ENCODE assay signal across 8 mouse cellular contexts in the genomic region with DNA sequence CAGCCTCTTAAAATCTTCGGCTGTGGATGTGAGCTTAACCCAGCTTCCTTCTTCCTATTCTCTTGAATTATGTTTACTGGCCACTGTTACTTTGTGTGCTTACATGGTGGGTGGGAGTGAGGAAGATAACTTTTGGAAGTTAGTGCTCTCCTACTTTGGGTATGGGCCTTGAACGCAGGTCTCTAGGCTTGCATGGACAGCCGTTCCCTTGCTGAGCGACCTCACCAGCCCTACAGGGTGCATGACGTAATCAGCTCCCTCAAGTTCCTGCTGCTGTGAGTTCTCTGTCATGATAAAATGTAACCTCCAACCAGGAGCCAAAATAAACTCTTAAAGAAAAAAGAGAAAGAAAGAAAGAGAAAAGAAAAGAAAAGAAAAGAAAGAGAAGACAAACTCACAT. TPM values are rescaled to one million over a fixed set of nuclear protein-coding genes. Genes with fewer than 3 reads are reported as not detected.
A peak's percentile ranks its signal among the peaks of the same experiment; 100 is the strongest.
DNase-seq lines count a peak whose midpoint lies in the region; ATAC-seq lines count a peak whose summit lies in the region.

No protein-coding gene starts in this region.

- H3K4me3 ChIP-seq in lung, embryonic 16.5 days (ENCODE audit: low read length), result no peak overlapping the region
- no peak overlapping the region for H3K4me3 ChIP-seq in intestine, embryonic 14.5 days (ENCODE audit: low read depth, low read length)
- no peak overlapping the region for H3K4me3 ChIP-seq in neural tube, embryonic 13.5 days

- no peaks in the 10 kb centered on the region for H3K27me3 ChIP-seq in lung, embryonic 16.5 days (ENCODE audit: control insufficient read depth, insufficient read depth, low read depth, low read length)
- H3K27me3 ChIP-seq in intestine, embryonic 14.5 days (replicated peaks; ENCODE audit: control insufficient read depth, insufficient read depth, low read length), result no peaks in the 10 kb centered on the region
- 0 out of 2 replicates have a peak, but pooled peaks cover 3% of the 10 kb centered on the region for H3K27me3 ChIP-seq in neural tube, embryonic 13.5 days

- 52% methylated on average over 5 of the region's 5 CpGs for WGBS in lung, embryonic 16.5 days
- 62% methylated on average over 5 of the region's 5 CpGs for WGBS in intestine, embryonic 14.5 days
- WGBS in neural tube, embryonic 13.5 days, result 65% methylated on average over 5 of the region's 5 CpGs

- peak overlapping the region; percentile 40 for H3K4me2 ChIP-seq in lung, embryonic 16.5 days (ENCODE audit: low read depth, low read length)
- peak overlapping the region; percentile 42; the same call in 1 of the 2 replicates for H3K4me2 ChIP-seq in intestine, embryonic 14.5 days (ENCODE audit: low read length)
- peak overlapping the region; percentile 42 for H3K4me2 ChIP-seq in neural tube, embryonic 13.5 days

- H3K4me1 ChIP-seq in lung, embryonic 16.5 days (replicated peaks; ENCODE audit: control insufficient read depth, insufficient read depth, low read length), result peaks cover 25% of the 10 kb centered on the region
- H3K4me1 ChIP-seq in intestine, embryonic 14.5 days (replicated peaks; ENCODE audit: control insufficient read depth, insufficient read depth, low read length), result peaks cover 17% of the 10 kb centered on the region
- H3K4me1 ChIP-seq in neural tube, embryonic 13.5 days (replicated peaks), result peaks cover 32% of the 10 kb centered on the region

- H3K9me3 ChIP-seq in lung, embryonic 16.5 days (ENCODE audit: control insufficient read depth, low read length), result no peaks in the 10 kb centered on the region
- no peaks in the 10 kb centered on the region for H3K9me3 ChIP-seq in intestine, embryonic 14.5 days (ENCODE audit: control insufficient read depth, low read length)
- H3K9me3 ChIP-seq in neural tube, embryonic 13.5 days, result no peaks in the 10 kb centered on the region

- DNase-seq in CD4-positive, CD25-positive, alpha-beta regulatory T cell, adult 2 months (ENCODE audit: low read depth, low spot score), result peak; percentile 10
- DNase-seq in lung, postnatal 4 days, result no peak
- DNase-seq in intestine, embryonic 14.5 days (ENCODE audit: low spot score), result no peak
- DNase-seq in urinary bladder, postnatal 4 days (ENCODE audit: low spot score in 2 of 2), result no peak
- DNase-seq in frontal cortex, postnatal 14 days (ENCODE audit: low spot score in 2 of 2), result no peak

- no peak for ATAC-seq in CD4-positive, CD25-positive, alpha-beta regulatory T cell, adult 4 months
- no peak for ATAC-seq in lung, embryonic 16.5 days (ENCODE audit: low read depth)
- ATAC-seq in intestine, embryonic 14.5 days (replicated peaks; ENCODE audit: low FRiP score, low TSS enrichment, low read depth), result no peak
- ATAC-seq in neural tube, embryonic 13.5 days (ENCODE audit: low read depth), result no peak

- peak overlapping the region; percentile 22; the same call in 1 of the 2 replicates for H3K9ac ChIP-seq in lung, embryonic 16.5 days (ENCODE audit: low read length)
- H3K9ac ChIP-seq in intestine, embryonic 14.5 days (ENCODE audit: low read length), result no peak overlapping the region
- no peak overlapping the region for H3K9ac ChIP-seq in neural tube, embryonic 13.5 days

- no peaks in the 10 kb centered on the region for H3K36me3 ChIP-seq in lung, embryonic 16.5 days (ENCODE audit: control insufficient read depth, insufficient read depth, low read length)
- no peaks in the 10 kb centered on the region for H3K36me3 ChIP-seq in intestine, embryonic 14.5 days (ENCODE audit: control insufficient read depth, insufficient read depth, low read length)
- H3K36me3 ChIP-seq in neural tube, embryonic 13.5 days, result no peaks in the 10 kb centered on the region

- no peak overlapping the region for H3K27ac ChIP-seq in lung, embryonic 16.5 days (ENCODE audit: low read length)
- no peak overlapping the region for H3K27ac ChIP-seq in intestine, embryonic 14.5 days (ENCODE audit: low read depth)
- H3K27ac ChIP-seq in neural tube, embryonic 13.5 days (replicated peaks), result no peak overlapping the region

RNA-seq across cellular contexts. Expression of gene Ttc30a2, which starts 13.9 kb away (rescaled TPM):
- not detected for polyA plus RNA-seq in CD4-positive, CD25-positive, alpha-beta regulatory T cell, adult 4 months (2017; shearing (Covaris generic))
- polyA plus RNA-seq in lung, embryonic 16.5 days (2015; fragmentation: Nextera tagmentation; extraction: Ambion mirVana), result 0.34 and 0.54 TPM in 2 replicates
- 0.44 and 0.51 TPM in 2 replicates for polyA plus RNA-seq in intestine, embryonic 14.5 days (2014; fragmentation: Nextera tagmentation; extraction: Ambion mirVana)
- 0.65 and 1.1 TPM in 2 replicates for polyA plus RNA-seq in neural tube, embryonic 13.5 days (2015; fragmentation: Nextera tagmentation; extraction: Ambion mirVana)

RNA-seq across cellular contexts. Expression of gene Ttc30a1, which starts 17.7 kb away (rescaled TPM):
- 1 to 10 TPM in 1 of 2 experiments, under 1 TPM in 1; 0.90 to 1.7 TPM for polyA plus RNA-seq in CD4-positive, CD25-positive, alpha-beta regulatory T cell, adult 4 months (2017; shearing (Covaris generic))
- polyA plus RNA-seq in lung, embryonic 16.5 days (2015; fragmentation: Nextera tagmentation; extraction: Ambion mirVana), result 8.9 and 10.1 TPM in 2 replicates
- polyA plus RNA-seq in intestine, embryonic 14.5 days (2014; fragmentation: Nextera tagmentation; extraction: Ambion mirVana), result 6.5 and 7.8 TPM in 2 replicates
- polyA plus RNA-seq in neural tube, embryonic 13.5 days (2015; fragmentation: Nextera tagmentation; extraction: Ambion mirVana), result 7.9 TPM in 2 replicates

RNA-seq across cellular contexts. Expression of gene Ttc30b, which starts 25.7 kb away (rescaled TPM):
- polyA plus RNA-seq in CD4-positive, CD25-positive, alpha-beta regulatory T cell, adult 4 months (2017; shearing (Covaris generic)), result 1 to 10 TPM; 2.2 to 2.5 TPM
- 20.5 and 22.4 TPM in 2 replicates for polyA plus RNA-seq in lung, embryonic 16.5 days (2015; fragmentation: Nextera tagmentation; extraction: Ambion mirVana)
- polyA plus RNA-seq in intestine, embryonic 14.5 days (2014; fragmentation: Nextera tagmentation; extraction: Ambion mirVana), result 8.0 and 9.3 TPM in 2 replicates
- 16.0 and 16.6 TPM in 2 replicates for polyA plus RNA-seq in neural tube, embryonic 13.5 days (2015; fragmentation: Nextera tagmentation; extraction: Ambion mirVana)
